Mouse (Mus musculus): ENCODE measurements around the gene Rrp12. TPM values are rescaled to one million over a fixed set of nuclear protein-coding genes. Genes with fewer than 3 reads are reported as not detected.
"Not testable (repeated sequence)": the region's sequence is repeated elsewhere in the genome, so short reads cannot be mapped to it uniquely, and the experiment has no call there.

Gene Rrp12
- polyA plus RNA-seq, 1 experiment from 2014 or later, result 16.6 TPM

- no peaks in the 10 kb centered on the region for H3K4me1 ChIP-seq (ENCODE audit: control insufficient read depth, insufficient read depth, low read depth, low read length)
- no peak for ATAC-seq
- 86% methylated on average over 5 of the region's 5 CpGs for WGBS
- H3K27me3 ChIP-seq (replicated peaks; ENCODE audit: control insufficient read depth, insufficient read depth, low read length), result no peaks in the 10 kb centered on the region
- peaks cover 7% of the 10 kb centered on the region for H3K36me3 ChIP-seq (ENCODE audit: control insufficient read depth, insufficient read depth, low read length)
- no peak overlapping the region for H3K4me2 ChIP-seq (ENCODE audit: low read length)
- H3K4me3 ChIP-seq (ENCODE audit: low read length), result no peak overlapping the region
- H3K9ac ChIP-seq (ENCODE audit: low read depth, low read length), result no peak overlapping the region
- H3K27ac ChIP-seq (ENCODE audit: low read depth, low read length), result no peak overlapping the region
- H3K9me3 ChIP-seq (ENCODE audit: control insufficient read depth, low read length), result no peaks in the 10 kb centered on the region
Measured at GRCm38 (mm10) chr19:41857086-41857762, 38.7 kb downstream of the Rrp12 start.

- Histone ChIP-seq H3K4me2 (ENCODE audit: low read length) (no peak overlapping the region), H3K9ac (ENCODE audit: low read depth, low read length) (no peak overlapping the region), H3K4me3 (ENCODE audit: low read length) (no peak overlapping the region), H3K36me3 (ENCODE audit: control insufficient read depth, insufficient read depth, low read length) (no peaks in the 10 kb centered on the region), H3K27me3 (replicated peaks; ENCODE audit: control insufficient read depth, insufficient read depth, low read length) (no peaks in the 10 kb centered on the region), H3K9me3 (ENCODE audit: control insufficient read depth, low read length) (no peaks in the 10 kb centered on the region), H3K4me1 (ENCODE audit: control insufficient read depth, insufficient read depth, low read depth, low read length) (peaks cover 10% of the 10 kb centered on the region), H3K27ac (ENCODE audit: low read depth, low read length) (no peak overlapping the region)
- 87% methylated on average over 4 of the region's 4 CpGs for WGBS
- ATAC-seq, result no peak
Measured at GRCm38 (mm10) chr19:41852423-41852822, 43.5 kb downstream of the Rrp12 start.

GRCm38 (mm10) chr19:41850719-41851543 lies 45.0 kb downstream of the Rrp12 start:
- H3K9ac ChIP-seq (ENCODE audit: low read depth, low read length), result no peak overlapping the region
- no peaks in the 10 kb centered on the region for H3K9me3 ChIP-seq (ENCODE audit: control insufficient read depth, low read length)
- H3K36me3 ChIP-seq (ENCODE audit: control insufficient read depth, insufficient read depth, low read length), result no peaks in the 10 kb centered on the region
- 13% methylated on average over 14 of the region's 14 CpGs for WGBS
- peak overlapping the region; percentile 72 for H3K27ac ChIP-seq (ENCODE audit: low read depth, low read length)
- H3K4me3 ChIP-seq (ENCODE audit: low read length), result no peak overlapping the region
- H3K27me3 ChIP-seq (replicated peaks; ENCODE audit: control insufficient read depth, insufficient read depth, low read length), result no peaks in the 10 kb centered on the region
- ATAC-seq, result no peak
- H3K4me1 ChIP-seq (ENCODE audit: control insufficient read depth, insufficient read depth, low read depth, low read length), result peaks cover 19% of the 10 kb centered on the region
- peak overlapping the region; percentile 26 for H3K4me2 ChIP-seq (ENCODE audit: low read length)

- Histone ChIP-seq H3K27me3 (replicated peaks; ENCODE audit: control insufficient read depth, insufficient read depth, low read length) (no peaks in the 10 kb centered on the region), H3K36me3 (ENCODE audit: control insufficient read depth, insufficient read depth, low read length) (no peaks in the 10 kb centered on the region), H3K9me3 (ENCODE audit: control insufficient read depth, low read length) (no peaks in the 10 kb centered on the region), H3K27ac (ENCODE audit: low read depth, low read length) (peak overlapping the region; percentile 72), H3K4me2 (ENCODE audit: low read length) (no peak overlapping the region), H3K4me3 (ENCODE audit: low read length) (no peak overlapping the region), H3K4me1 (ENCODE audit: control insufficient read depth, insufficient read depth, low read depth, low read length) (peaks cover 21% of the 10 kb centered on the region), H3K9ac (ENCODE audit: low read depth, low read length) (no peak overlapping the region)
- no peak for ATAC-seq
- 15% methylated on average over 6 of the region's 6 CpGs for WGBS
Measured at GRCm38 (mm10) chr19:41850021-41850718, 45.8 kb downstream of the Rrp12 start.

- peak within 1 kb of the TSS; percentile 93 for H3K27ac ChIP-seq (ENCODE audit: low read depth, low read length)
- no peaks in the 10 kb centered on the region for H3K27me3 ChIP-seq (replicated peaks; ENCODE audit: control insufficient read depth, insufficient read depth, low read length)
- peak within 1 kb of the TSS; percentile 70 for H3K4me2 ChIP-seq (ENCODE audit: low read length)
- peaks cover 21% of the 10 kb centered on the region for H3K4me1 ChIP-seq (ENCODE audit: control insufficient read depth, insufficient read depth, low read depth, low read length)
- H3K9me3 ChIP-seq (ENCODE audit: control insufficient read depth, low read length), result no peaks in the 10 kb centered on the region
- peak within 1 kb of the TSS; percentile 78 for H3K9ac ChIP-seq (ENCODE audit: low read depth, low read length)
- peak within 1 kb of the TSS; percentile 87 for H3K4me3 ChIP-seq (ENCODE audit: low read length)
- H3K36me3 ChIP-seq (ENCODE audit: control insufficient read depth, insufficient read depth, low read length), result no peaks in the 10 kb centered on the region
- ATAC-seq, result peak; percentile 96
- WGBS, result under 1% methylated on average over 72 of the region's 72 CpGs
Measured at GRCm38 (mm10) chr19:41847992-41848851, 47.8 kb downstream of the Rrp12 start, which contains the start of gene Frat2. Gene Frat2, minus strand, starts transcription at chr19:41848132.

- H3K4me3 ChIP-seq (ENCODE audit: low read length), result peak overlapping the region; percentile 87
- peak; percentile 77 for ATAC-seq
- WGBS, result 0% methylated on average over 32 of the region's 53 CpGs
Measured at GRCm38 (mm10) chr19:41847614-41847991, 48.4 kb downstream of the Rrp12 start.

GRCm38 (mm10) chr19:41847091-41847581 lies 48.8 kb downstream of the Rrp12 start:
- WGBS, result 0% methylated on average over 39 of the region's 64 CpGs
- H3K36me3 ChIP-seq (ENCODE audit: control insufficient read depth, insufficient read depth, low read length), result no peaks in the 10 kb centered on the region
- peak; percentile 4 for ATAC-seq
- H3K4me2 ChIP-seq (ENCODE audit: low read length), result peak overlapping the region; percentile 70
- peak overlapping the region; percentile 93 for H3K27ac ChIP-seq (ENCODE audit: low read depth, low read length)
- H3K9ac ChIP-seq (ENCODE audit: low read depth, low read length), result peak overlapping the region; percentile 78
- H3K9me3 ChIP-seq (ENCODE audit: control insufficient read depth, low read length), result no peaks in the 10 kb centered on the region
- no peaks in the 10 kb centered on the region for H3K27me3 ChIP-seq (replicated peaks; ENCODE audit: control insufficient read depth, insufficient read depth, low read length)
- H3K4me3 ChIP-seq (ENCODE audit: low read length), result peak overlapping the region; percentile 87
- peaks cover 21% of the 10 kb centered on the region for H3K4me1 ChIP-seq (ENCODE audit: control insufficient read depth, insufficient read depth, low read depth, low read length)

More at GRCm38 (mm10) chr19:41847614-41847991, 48.4 kb downstream of the Rrp12 start:
- Histone ChIP-seq H3K27ac (ENCODE audit: low read depth, low read length) (peak overlapping the region; percentile 93), H3K4me2 (ENCODE audit: low read length) (peak overlapping the region; percentile 70), H3K4me1 (ENCODE audit: control insufficient read depth, insufficient read depth, low read depth, low read length) (peaks cover 21% of the 10 kb centered on the region), H3K9ac (ENCODE audit: low read depth, low read length) (peak overlapping the region; percentile 78)
- H3K27me3 ChIP-seq (replicated peaks; ENCODE audit: control insufficient read depth, insufficient read depth, low read length); H3K9me3 ChIP-seq (ENCODE audit: control insufficient read depth, low read length); H3K36me3 ChIP-seq (ENCODE audit: control insufficient read depth, insufficient read depth, low read length): not testable (repeated sequence)

- WGBS, result 7% methylated on average over 21 of the region's 21 CpGs
- ATAC-seq, result no peak
- no peaks in the 10 kb centered on the region for H3K27me3 ChIP-seq (replicated peaks; ENCODE audit: control insufficient read depth, insufficient read depth, low read length)
- peaks cover 21% of the 10 kb centered on the region for H3K4me1 ChIP-seq (ENCODE audit: control insufficient read depth, insufficient read depth, low read depth, low read length)
- H3K9ac ChIP-seq (ENCODE audit: low read depth, low read length), result peak overlapping the region; percentile 78
- no peaks in the 10 kb centered on the region for H3K36me3 ChIP-seq (ENCODE audit: control insufficient read depth, insufficient read depth, low read length)
- no peaks in the 10 kb centered on the region for H3K9me3 ChIP-seq (ENCODE audit: control insufficient read depth, low read length)
- H3K4me2 ChIP-seq (ENCODE audit: low read length), result peak overlapping the region; percentile 70
- H3K27ac ChIP-seq (ENCODE audit: low read depth, low read length), result peak overlapping the region; percentile 93; the same call in 1 of the 2 replicates
- H3K4me3 ChIP-seq (ENCODE audit: low read length), result peak overlapping the region; percentile 87
Measured at GRCm38 (mm10) chr19:41846366-41847090, 49.4 kb downstream of the Rrp12 start.
